Mouse (Mus musculus) adrenal gland, adult 8-10 months (tissue): ENCODE measurements around the gene Pced1b. TPM values are rescaled to one million over a fixed set of nuclear protein-coding genes. Genes with fewer than 3 reads are reported as not detected.

Experiments
- total RNA-seq, 4 experiments: library from RNA; stranded (reverse); gene quantifications; 2 replicates each; pipeline ENCODE4 v1.2.4; 2022

The Pced1b gene
- total RNA-seq, 4 experiments from 2014 or later: 23.1 to 47.0 (median 29.6) TPM

Other genes starting within 250 kb of the Pced1b start
- 1 to 10 TPM; 4.0 to 6.1 (median 4.8) TPM for gene Slc38a4, start 191.2 kb upstream of the Pced1b start, total RNA-seq
- gene Amigo2, start 180 bp downstream of the Pced1b start, total RNA-seq: 1 to 10 TPM; 7.2 to 8.3 (median 7.3) TPM